Mouse (Mus musculus): Measurements from ENCODE around the gene Cdca7. TPM values are rescaled to one million over a fixed set of nuclear protein-coding genes. Genes with fewer than 3 reads are reported as not detected.

The Cdca7 gene
- total and polyA plus RNA-seq, 2 experiments from 2014 or later, result 7.7 to 14.9 TPM

GRCm38 (mm10) chr2:72491650-72492049 lies 15.7 kb downstream of the Cdca7 start:
- WGBS, result 47% methylated on average over 7 of the region's 7 CpGs
- TF ChIP-seq EP300 (IDR thresholded peaks at IDR 0.05; ENCODE audit: low read depth) (no peak), CTCF (IDR thresholded peaks at IDR 0.05; ENCODE audit: low read depth) (no peak)
- Histone ChIP-seq H3K36me3 (replicated peaks; ENCODE audit: control insufficient read depth, insufficient read depth, low read length) (0 out of 2 replicates have a peak, but pooled peaks cover 7% of the 10 kb centered on the region), H3K9me3 (replicated peaks; ENCODE audit: control insufficient read depth, low read length) (0 out of 2 replicates have a peak, but pooled peaks cover 3% of the 10 kb centered on the region), H3K4me2 (ENCODE audit: low read depth, low read length) (no peak overlapping the region), H3K4me3 (ENCODE audit: low read depth, low read length) (no peak overlapping the region), H3K27ac (ENCODE audit: low read depth) (no peak overlapping the region), H3K9ac (replicated peaks; ENCODE audit: low read depth, low read length) (no peak overlapping the region), H3K4me1 (ENCODE audit: control insufficient read depth, insufficient read depth) (no peaks in the 10 kb centered on the region), H3K27me3 (ENCODE audit: control insufficient read depth, insufficient read depth, low read length) (no peaks in the 10 kb centered on the region)
- ATAC-seq (ENCODE audit: insufficient read depth, low read depth) (no peak), DNase-seq (ENCODE audit: low spot score) (no peak)

DNA sequence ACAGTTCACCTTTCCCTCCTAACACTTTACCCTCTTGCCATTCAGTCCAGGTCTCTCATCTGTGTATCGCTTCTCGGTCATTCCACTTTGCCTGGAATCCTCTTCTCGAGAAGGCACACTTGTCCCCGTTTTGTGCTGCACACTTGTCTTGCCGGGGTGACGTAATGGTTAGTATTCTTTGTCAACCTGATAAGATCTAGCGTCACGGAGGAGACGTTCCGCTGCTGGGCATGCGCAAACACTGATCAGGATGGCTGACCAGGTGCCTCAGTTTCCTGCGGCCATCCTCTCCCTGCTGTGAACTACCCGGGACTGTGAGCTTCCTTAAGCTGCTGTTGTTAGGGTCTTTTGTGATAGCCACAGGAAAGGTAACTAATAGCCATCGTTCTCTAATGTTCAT lies 17.1 kb downstream of the Cdca7 start:
- no peak for ATAC-seq (ENCODE audit: insufficient read depth, low read depth)
- Histone ChIP-seq H3K27me3 (ENCODE audit: control insufficient read depth, insufficient read depth, low read length) (no peaks in the 10 kb centered on the region), H3K4me1 (ENCODE audit: control insufficient read depth, insufficient read depth) (no peaks in the 10 kb centered on the region), H3K4me3 (ENCODE audit: low read depth, low read length) (0 out of 2 replicates have a peak overlapping the region, but pooled peaks have one; percentile 8), H3K27ac (ENCODE audit: low read depth) (no peak overlapping the region), H3K9me3 (replicated peaks; ENCODE audit: control insufficient read depth, low read length) (0 out of 2 replicates have a peak, but pooled peaks cover 3% of the 10 kb centered on the region), H3K4me2 (ENCODE audit: low read depth, low read length) (peak overlapping the region; percentile 48), H3K36me3 (replicated peaks; ENCODE audit: control insufficient read depth, insufficient read depth, low read length) (no peaks in the 10 kb centered on the region), H3K9ac (replicated peaks; ENCODE audit: low read depth, low read length) (no peak overlapping the region)
- TF ChIP-seq EP300 (IDR thresholded peaks at IDR 0.05; ENCODE audit: low read depth), result no peak
- TF ChIP-seq CTCF (IDR thresholded peaks at IDR 0.05; ENCODE audit: low read depth), result no peak
- DNase-seq (ENCODE audit: low spot score), result no peak
- 23% methylated on average over 14 of the region's 14 CpGs for WGBS

DNA sequence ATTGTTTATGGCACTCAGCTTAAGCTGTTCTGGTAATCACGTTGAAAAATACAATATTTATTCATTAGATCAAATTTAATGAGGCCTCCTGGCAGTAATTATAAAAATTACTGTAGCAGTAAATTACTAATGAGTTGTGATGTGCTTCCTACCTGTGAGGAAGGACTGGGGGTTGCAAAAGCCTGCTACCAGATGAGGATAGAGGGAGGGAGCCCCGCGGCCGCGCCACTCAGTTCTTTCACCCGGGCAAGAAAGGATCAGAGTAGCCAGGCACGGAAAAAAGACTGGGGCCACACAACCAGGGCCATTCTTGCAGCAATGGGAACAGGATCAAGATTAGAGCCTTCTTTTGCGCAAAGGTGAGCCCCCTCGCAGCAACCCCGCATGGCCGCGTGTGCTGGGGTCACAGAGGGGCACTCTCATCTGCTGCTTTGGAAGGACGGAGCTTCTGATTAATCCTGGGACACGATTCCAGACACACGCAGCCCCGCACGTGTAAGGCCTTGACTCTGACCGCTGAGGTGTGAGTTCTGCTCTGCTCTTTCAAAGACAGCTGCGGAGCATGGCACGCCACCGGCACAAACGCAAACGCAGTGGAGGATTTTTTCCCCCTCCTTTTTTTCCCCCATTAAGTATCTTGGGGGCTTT lies 23.2 kb downstream of the Cdca7 start:
- Histone ChIP-seq H3K4me2 (ENCODE audit: low read depth, low read length) (0 out of 2 replicates have a peak overlapping the region, but pooled peaks have one; percentile 4), H3K9ac (replicated peaks; ENCODE audit: low read depth, low read length) (no peak overlapping the region), H3K27ac (ENCODE audit: low read depth) (no peak overlapping the region), H3K4me1 (ENCODE audit: control insufficient read depth, insufficient read depth) (no peaks in the 10 kb centered on the region), H3K4me3 (ENCODE audit: low read depth, low read length) (no peak overlapping the region), H3K9me3 (replicated peaks; ENCODE audit: control insufficient read depth, low read length) (no peaks in the 10 kb centered on the region), H3K36me3 (replicated peaks; ENCODE audit: control insufficient read depth, insufficient read depth, low read length) (no peaks in the 10 kb centered on the region), H3K27me3 (ENCODE audit: control insufficient read depth, insufficient read depth, low read length) (peaks cover 7% of the 10 kb centered on the region; the same call in 1 of the 2 replicates)
- WGBS, result 18% methylated on average over 23 of the region's 23 CpGs
- no peak for DNase-seq (ENCODE audit: low spot score)
- ATAC-seq (ENCODE audit: insufficient read depth, low read depth), result no peak
- no peak for TF ChIP-seq EP300 (IDR thresholded peaks at IDR 0.05; ENCODE audit: low read depth)
- no peak for TF ChIP-seq CTCF (IDR thresholded peaks at IDR 0.05; ENCODE audit: low read depth)

DNA sequence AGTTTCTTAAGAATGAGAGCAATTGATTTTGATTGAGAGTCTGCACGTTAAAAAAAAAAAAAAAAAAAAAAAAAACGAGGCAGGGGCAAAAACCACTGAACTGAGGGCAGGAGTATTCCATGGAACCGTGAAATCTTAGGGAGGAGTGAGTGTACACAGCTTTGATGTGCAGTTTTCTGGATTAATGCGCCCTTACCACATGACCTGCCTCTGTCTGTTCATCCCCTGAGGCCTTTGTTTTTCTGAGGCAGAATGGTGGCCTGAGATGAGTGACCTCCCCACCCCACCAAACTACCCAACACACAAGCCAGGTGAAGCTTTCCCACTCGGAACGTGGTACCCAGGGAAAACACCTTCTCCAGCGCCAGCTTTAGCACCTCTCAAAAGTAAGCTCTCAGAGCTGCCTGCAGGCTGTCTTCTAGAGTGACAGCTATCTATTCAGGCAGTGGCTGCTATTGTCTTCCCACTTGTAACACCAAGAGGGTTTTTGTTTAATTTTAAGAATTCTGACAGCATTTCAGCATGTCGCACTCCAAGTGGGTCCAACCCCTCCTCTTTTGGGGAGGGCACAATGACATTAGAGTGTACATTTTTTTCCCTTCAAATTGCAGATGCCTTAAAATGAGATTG lies 23.9 kb downstream of the Cdca7 start:
- no peak overlapping the region for H3K4me2 ChIP-seq (ENCODE audit: low read depth, low read length)
- no peak for TF ChIP-seq CTCF (IDR thresholded peaks at IDR 0.05; ENCODE audit: low read depth)
- TF ChIP-seq EP300 (IDR thresholded peaks at IDR 0.05; ENCODE audit: low read depth), result no peak
- 44% methylated on average over 8 of the region's 8 CpGs for WGBS

DNA sequence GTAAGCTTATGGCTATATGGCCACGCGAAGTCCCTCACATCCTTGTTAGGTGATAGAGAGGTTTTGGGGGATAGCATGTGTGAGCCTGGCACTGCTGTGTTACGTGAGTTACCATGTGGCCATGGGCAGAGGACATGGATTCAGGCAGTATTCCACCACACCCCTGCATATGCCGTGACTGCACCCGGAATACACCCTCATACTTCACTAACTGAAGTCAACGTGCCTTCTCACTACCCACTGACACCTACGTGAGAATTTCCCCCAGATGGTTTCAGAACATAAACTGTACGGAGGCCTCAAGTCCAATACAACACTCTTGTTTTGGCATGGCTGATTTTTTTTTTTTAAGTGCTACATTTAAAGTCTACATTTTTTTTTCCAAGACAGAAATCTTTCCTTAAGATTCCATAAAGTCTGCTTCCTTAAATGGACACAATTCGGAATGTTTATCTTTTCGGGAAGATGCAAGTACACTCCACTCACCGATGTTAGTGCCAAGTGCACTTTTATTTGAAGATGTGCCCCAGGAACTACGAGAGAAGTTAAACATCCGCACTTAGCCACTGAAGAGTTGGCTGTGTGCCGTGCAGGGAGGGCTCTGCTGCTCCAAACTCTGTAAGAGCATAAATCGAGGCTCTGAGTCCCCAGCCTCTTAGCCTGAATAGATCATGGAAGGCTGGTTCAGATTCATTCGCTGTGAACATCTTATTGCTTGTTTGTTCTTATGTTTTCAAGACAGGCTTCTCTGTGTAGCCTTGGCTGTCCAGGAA lies 26.3 kb downstream of the Cdca7 start:
- DNase-seq (ENCODE audit: low spot score) (no peak), ATAC-seq (ENCODE audit: insufficient read depth, low read depth) (no peak)
- Histone ChIP-seq H3K9me3 (replicated peaks; ENCODE audit: control insufficient read depth, low read length) (no peaks in the 10 kb centered on the region), H3K27me3 (ENCODE audit: control insufficient read depth, insufficient read depth, low read length) (peaks cover 7% of the 10 kb centered on the region; the same call in 1 of the 2 replicates), H3K4me2 (ENCODE audit: low read depth, low read length) (no peak overlapping the region), H3K36me3 (replicated peaks; ENCODE audit: control insufficient read depth, insufficient read depth, low read length) (no peaks in the 10 kb centered on the region), H3K4me3 (ENCODE audit: low read depth, low read length) (no peak overlapping the region), H3K9ac (replicated peaks; ENCODE audit: low read depth, low read length) (no peak overlapping the region), H3K4me1 (ENCODE audit: control insufficient read depth, insufficient read depth) (no peaks in the 10 kb centered on the region), H3K27ac (ENCODE audit: low read depth) (no peak overlapping the region)
- TF ChIP-seq EP300 (IDR thresholded peaks at IDR 0.05; ENCODE audit: low read depth) (no peak), CTCF (IDR thresholded peaks at IDR 0.05; ENCODE audit: low read depth) (no peak)
- WGBS, result 77% methylated on average over 16 of the region's 16 CpGs

More for the DNA sequence above, 23.9 kb downstream of the Cdca7 start:
- H3K9ac ChIP-seq (replicated peaks; ENCODE audit: low read depth, low read length), result no peak overlapping the region
- H3K4me1 ChIP-seq (ENCODE audit: control insufficient read depth, insufficient read depth), result no peaks in the 10 kb centered on the region
- no peak overlapping the region for H3K4me3 ChIP-seq (ENCODE audit: low read depth, low read length)
- ATAC-seq (ENCODE audit: insufficient read depth, low read depth), result no peak
- peaks cover 7% of the 10 kb centered on the region; the same call in 1 of the 2 replicates for H3K27me3 ChIP-seq (ENCODE audit: control insufficient read depth, insufficient read depth, low read length)
- DNase-seq (ENCODE audit: low spot score), result no peak
- H3K27ac ChIP-seq (ENCODE audit: low read depth), result no peak overlapping the region
- H3K36me3 ChIP-seq (replicated peaks; ENCODE audit: control insufficient read depth, insufficient read depth, low read length), result no peaks in the 10 kb centered on the region
- H3K9me3 ChIP-seq (replicated peaks; ENCODE audit: control insufficient read depth, low read length), result no peaks in the 10 kb centered on the region

Measured in heart, postnatal 0 days (tissue).